Mouse (Mus musculus): ENCODE measurements around the gene B3gnt3.

DNA sequence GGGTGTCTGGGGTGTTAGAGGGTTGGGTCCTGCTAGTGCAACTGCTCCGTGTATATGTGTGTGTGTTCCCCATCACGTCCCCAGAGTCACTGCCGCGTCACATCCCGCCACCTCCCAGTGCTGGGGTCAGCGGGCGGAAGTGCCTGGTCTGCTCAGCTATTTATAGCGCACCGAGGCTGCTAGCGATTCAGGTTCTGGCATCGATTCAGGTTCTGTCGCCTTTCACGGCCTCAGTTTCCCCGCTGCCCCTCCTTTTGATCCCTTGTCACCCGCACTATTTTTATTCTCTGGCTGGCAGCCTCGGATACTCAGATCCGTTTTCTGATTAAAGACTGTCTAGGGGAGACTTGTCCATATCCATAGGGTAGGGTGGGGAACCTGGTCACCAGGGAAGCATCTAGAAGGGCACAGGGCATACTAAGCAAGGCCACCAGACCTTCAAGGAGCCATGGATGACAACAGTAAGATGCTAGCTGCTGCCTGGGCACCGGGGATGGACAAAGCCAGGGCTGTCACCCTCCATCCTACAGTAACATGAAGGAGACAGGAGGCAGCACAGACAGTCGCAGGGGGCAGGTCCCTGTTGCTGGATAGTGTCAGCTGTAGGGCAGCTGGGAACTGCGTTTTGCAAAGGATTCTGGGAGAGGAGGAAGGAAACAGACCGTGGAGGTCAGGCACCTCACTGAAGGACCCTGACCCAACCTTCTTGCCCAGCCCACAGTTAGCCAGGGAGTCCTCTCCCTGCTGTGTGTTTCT is 33.2 kb downstream of the B3gnt3 start:
- TF ChIP-seq POLR2A (IDR thresholded peaks at IDR 0.05; ENCODE audit: insufficient read depth, low read depth, low read length) (no peak), CTCF (IDR thresholded peaks at IDR 0.05; ENCODE audit: insufficient read depth, low read depth, low read length) (no peak)
